In the genomic region with DNA sequence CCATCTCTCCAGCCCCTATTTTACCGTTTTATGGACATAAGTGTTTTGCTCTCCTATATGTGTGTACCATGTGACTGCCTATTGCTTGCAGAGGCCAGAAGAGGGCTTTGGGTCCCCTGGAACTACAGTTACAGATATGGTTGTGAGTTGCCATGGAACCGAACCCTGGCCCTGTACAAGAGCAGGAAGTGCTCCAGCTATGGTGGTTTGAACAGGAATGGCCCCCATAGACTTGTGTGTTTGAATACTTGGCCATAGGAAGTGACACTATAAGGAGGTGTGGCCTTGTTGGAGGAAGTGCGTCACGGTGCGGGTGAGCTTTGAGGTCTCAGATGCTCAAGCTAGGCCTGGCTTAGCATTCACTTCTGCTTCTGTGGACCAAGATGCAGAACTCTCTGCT, we compare ENCODE assay signal across 25 mouse cellular contexts. TPM values are rescaled to one million over a fixed set of nuclear protein-coding genes. Genes with fewer than 3 reads are reported as not detected.
DNase-seq lines count a peak whose midpoint lies in the region; ATAC-seq and TF ChIP-seq lines count a peak whose summit lies in the region.
"Had no signal": no experiment of that assay in that cellular context is flagged by ENCODE, and none has a peak within 500 bp of the region (broad histone marks: within the 10 kb centered on the region; RNA-seq: fewer than 3 reads in every experiment).

No protein-coding gene starts in this region.

- intact Hi-C loops in left cerebral cortex, postnatal 36 days (cut with DNase I) = no loop called here

- H3K9me3 ChIP-seq in CH12.LX (replicated peaks; ENCODE audit: low read length) = peaks cover 2% of the 10 kb centered on the region
- H3K9me3 ChIP-seq in forebrain, postnatal 0 days (ENCODE audit: low read length) = no peaks in the 10 kb centered on the region
- H3K9me3 ChIP-seq: embryonic facial prominence, embryonic 13.5 days; embryonic facial prominence, embryonic 15.5 days; forebrain, embryonic 10.5 days; forebrain, embryonic 12.5 days had no signal

- in situ Hi-C loops in CH12.LX (cut with MboI; ENCODE audit: low pct_ligation_motif_present, low pct_unique_long_range_greater_than_20kb, low sequenced_read_pairs) = no loop called here

- no peak for TF ChIP-seq EP300 in CH12.LX (IDR thresholded peaks at IDR 0.05; ENCODE audit: low read length)

- H3K4me2 ChIP-seq in CH12.LX (ENCODE audit: insufficient read depth, low read depth, poor library complexity, severe bottlenecking) = no peak overlapping the region
- H3K4me2 ChIP-seq in forebrain, postnatal 0 days (ENCODE audit: low read depth) = no peak overlapping the region
- H3K4me2 ChIP-seq: embryonic facial prominence, embryonic 13.5 days; embryonic facial prominence, embryonic 15.5 days; forebrain, embryonic 12.5 days had no signal

- no peaks in the 10 kb centered on the region for H3K4me1 ChIP-seq in CH12.LX (ENCODE audit: control insufficient read depth in 1 of 2, insufficient read depth in 2 of 2)
- H3K4me1 ChIP-seq in forebrain, postnatal 0 days (ENCODE audit: insufficient read depth) = no peaks in the 10 kb centered on the region
- H3K4me1 ChIP-seq: embryonic facial prominence, embryonic 13.5 days; embryonic facial prominence, embryonic 15.5 days; forebrain, embryonic 10.5 days; forebrain, embryonic 12.5 days had no signal

- no peak overlapping the region for H3K4me3 ChIP-seq in CH12.LX (replicated peaks in 1 of 3; ENCODE audit: low read depth in 2 of 3, low read length in 2 of 3, poor library complexity in 1 of 3)
- no peak overlapping the region for H3K4me3 ChIP-seq in forebrain, postnatal 0 days (ENCODE audit: low read depth, low read length)
- H3K4me3 ChIP-seq: embryonic facial prominence, embryonic 13.5 days; embryonic facial prominence, embryonic 15.5 days; erythroblast, embryonic 14.5 days; forebrain, embryonic 10.5 days; forebrain, embryonic 12.5 days had no signal

- TF ChIP-seq RAD21 in CH12.LX (IDR thresholded peaks at IDR 0.05; ENCODE audit: low read depth, low read length) = no peak

- no peak for TF ChIP-seq POLR2A in CH12.LX (IDR thresholded peaks at IDR 0.05; ENCODE audit: low read depth, low read length)

- H3K27me3 ChIP-seq in CH12.LX (replicated peaks) = no peaks in the 10 kb centered on the region
- no peaks in the 10 kb centered on the region for H3K27me3 ChIP-seq in forebrain, postnatal 0 days (ENCODE audit: insufficient read depth, low read length)
- H3K27me3 ChIP-seq: embryonic facial prominence, embryonic 13.5 days; embryonic facial prominence, embryonic 15.5 days; forebrain, embryonic 12.5 days had no signal

- 0 out of 2 replicates have a peak, but pooled peaks have one; percentile 23 for ATAC-seq in megakaryocyte progenitor cell, adult 5-6 weeks (replicated peaks; ENCODE audit: poor library complexity)
- ATAC-seq in forebrain, postnatal 0 days = no peak
- ATAC-seq: forebrain, embryonic 14.5 days; forebrain, embryonic 16.5 days had no signal

- WGBS in forebrain, postnatal 0 days = 87% methylated on average over 5 of the region's 5 CpGs

- H3K79me2 ChIP-seq in CH12.LX (replicated peaks; ENCODE audit: control insufficient read depth, extremely low read depth, insufficient read depth, poor library complexity, severe bottlenecking) = no peaks in the 10 kb centered on the region

- DNase-seq in CH12.LX (ENCODE audit: extremely low read depth) = peak; percentile 24
- DNase-seq in ES-CJ7 (ENCODE audit: low read depth, low spot score) = peak; percentile 33
- peak; percentile 24 for DNase-seq in ZHBTc4 (ENCODE audit: low read depth, low spot score)
- no peak for DNase-seq in retina, embryonic 14.5 days (ENCODE audit: low spot score)
- DNase-seq in forebrain, postnatal 0 days = no peak
- no peak for DNase-seq in left cerebral cortex, postnatal 36 days (ENCODE audit: low spot score in 2 of 2)
- DNase-seq in kidney, adult 8-10 months = no peak
- DNase-seq: adrenal gland, adult 8-10 months; adrenal gland, postnatal 14 days; adrenal gland, postnatal 36 days; cerebellum, adult 18-20 months; cerebellum, adult 8-10 months; cerebellum, adult 9-11 months; cerebellum, postnatal 14 days; cerebellum, postnatal 36 days; embryo, embryonic 11 days had no signal

- no peak for TF ChIP-seq CTCF in CH12.LX (conservative IDR thresholded peaks at IDR 0.05 in 1 of 2, IDR thresholded peaks at IDR 0.05 in 1 of 2; ENCODE audit: low read depth in 2 of 2, low read length in 2 of 2)
- TF ChIP-seq CTCF in forebrain, postnatal 0 days (IDR thresholded peaks at IDR 0.05; ENCODE audit: low read depth) = no peak

- H3K9ac ChIP-seq in CH12.LX (ENCODE audit: insufficient read depth, low read depth) = no peak overlapping the region
- no peak overlapping the region for H3K9ac ChIP-seq in forebrain, postnatal 0 days
- H3K9ac ChIP-seq: embryonic facial prominence, embryonic 13.5 days; embryonic facial prominence, embryonic 15.5 days; forebrain, embryonic 12.5 days had no signal

- H3K36me3 ChIP-seq in CH12.LX (replicated peaks in 1 of 2; ENCODE audit: control insufficient read depth in 1 of 2, insufficient read depth in 1 of 2, low read length in 1 of 2) = no peaks in the 10 kb centered on the region
- H3K36me3 ChIP-seq in forebrain, postnatal 0 days (ENCODE audit: insufficient read depth) = no peaks in the 10 kb centered on the region
- H3K36me3 ChIP-seq: embryonic facial prominence, embryonic 13.5 days; embryonic facial prominence, embryonic 15.5 days; forebrain, embryonic 10.5 days; forebrain, embryonic 12.5 days had no signal

- dilution Hi-C loops in CH12.LX (cut with MboI; ENCODE audit: extremely low pct_ligation_motif_present, extremely low pct_unique_long_range_greater_than_20kb, low sequenced_read_pairs) = no loop called here

- no peak overlapping the region for H3K27ac ChIP-seq in CH12.LX (ENCODE audit: insufficient read depth, low read depth)
- H3K27ac ChIP-seq in forebrain, postnatal 0 days (ENCODE audit: low read depth, low read length) = no peak overlapping the region
- H3K27ac ChIP-seq: embryonic facial prominence, embryonic 13.5 days; embryonic facial prominence, embryonic 15.5 days; forebrain, embryonic 10.5 days; forebrain, embryonic 12.5 days had no signal

TF ChIP-seq in CH12.LX, 34 proteins besides CTCF, POLR2A, EP300 and RAD21:
- no peak for TF ChIP-seq SIN3A (IDR thresholded peaks at IDR 0.05; ENCODE audit: low read length)
- no peak for TF ChIP-seq NELFE (IDR thresholded peaks at IDR 0.05; ENCODE audit: low read depth, low read length)
- no peak for TF ChIP-seq USF2 (conservative IDR thresholded peaks at IDR 0.05; ENCODE audit: low read depth, low read length)
- TF ChIP-seq ELF1 (IDR thresholded peaks at IDR 0.05; ENCODE audit: low read depth, low read length) = no peak
- TF ChIP-seq ZKSCAN1 (IDR thresholded peaks at IDR 0.05; ENCODE audit: borderline replicate concordance, low read depth, low read length) = no peak
- no peak for TF ChIP-seq UBTF (IDR thresholded peaks at IDR 0.05; ENCODE audit: low read depth, low read length)
- TF ChIP-seq MAX (IDR thresholded peaks at IDR 0.05; ENCODE audit: low read length) = no peak
- no peak for TF ChIP-seq JUN (IDR thresholded peaks at IDR 0.05; ENCODE audit: insufficient read depth, low read depth, low read length)
- no peak for TF ChIP-seq TBP (conservative IDR thresholded peaks at IDR 0.05; ENCODE audit: low read depth, low read length)
- TF ChIP-seq TCF12 (IDR thresholded peaks at IDR 0.05; ENCODE audit: low read depth, low read length) = no peak
- TF ChIP-seq GABPA (IDR thresholded peaks at IDR 0.05; ENCODE audit: insufficient replicate concordance, low read depth, low read length) = no peak
- TF ChIP-seq PAX5 (IDR thresholded peaks at IDR 0.05; ENCODE audit: low read length) = no peak
- no peak for TF ChIP-seq MYC (IDR thresholded peaks at IDR 0.05; ENCODE audit: low read depth, low read length)
- no peak for TF ChIP-seq ZC3H11A (IDR thresholded peaks at IDR 0.05; ENCODE audit: low read depth, low read length)
- TF ChIP-seq USF1 (IDR thresholded peaks at IDR 0.05; ENCODE audit: low read depth, low read length) = no peak

RNA-seq across cellular contexts. Expression of gene Usp50, which starts 11.1 kb away (rescaled TPM):
- 0.84 and 0.89 TPM in 2 replicates for total RNA-seq in CH12.LX (2012; rRNA removed)
- total RNA-seq in CH12.LX (2014; rRNA removed) = 3.2 and 3.7 TPM in 2 replicates
- polyA plus RNA-seq in CH12.LX (2012; ENCODE audit: insufficient read length, low read depth) = 0.37 TPM in 2 replicates
- 0.24 and 0.54 TPM in 2 replicates for total RNA-seq in megakaryocyte progenitor cell, adult 5-6 weeks (2015)
- total RNA-seq in megakaryocyte progenitor cell, adult 5-6 weeks (2017) = 0.12 and 0.14 TPM in 2 replicates
- 0.14 and 0.31 TPM in 2 replicates for total RNA-seq in forebrain, postnatal 0 days (2014; rRNA removed)
- polyA plus RNA-seq in forebrain, postnatal 0 days (2015; fragmentation: Nextera tagmentation; extraction: Ambion mirVana) = 1.3 and 2.1 TPM in 2 replicates
- total RNA-seq in left cerebral cortex, postnatal 36 days (2021) = under 1 TPM; 0.64 to 0.79 TPM
- total RNA-seq: adrenal gland, adult 18-20 months; adrenal gland, postnatal 14 days; adrenal gland, postnatal 36 days had no signal

Comparison
In these comparisons a context has a peak if more than half of its experiments do, and no peak if none do; other contexts are left out.
1. DNase-seq: peak in CH12.LX (single experiment), ES-CJ7 (single experiment) and ZHBTc4 (single experiment); none in retina, embryonic 14.5 days (single experiment), forebrain, postnatal 0 days (single experiment), left cerebral cortex, postnatal 36 days (0 of 2) and kidney, adult 8-10 months (0 of 2).